Mouse (Mus musculus): ENCODE data around the gene Itpripl2.

The Itpripl2 gene

DNA sequence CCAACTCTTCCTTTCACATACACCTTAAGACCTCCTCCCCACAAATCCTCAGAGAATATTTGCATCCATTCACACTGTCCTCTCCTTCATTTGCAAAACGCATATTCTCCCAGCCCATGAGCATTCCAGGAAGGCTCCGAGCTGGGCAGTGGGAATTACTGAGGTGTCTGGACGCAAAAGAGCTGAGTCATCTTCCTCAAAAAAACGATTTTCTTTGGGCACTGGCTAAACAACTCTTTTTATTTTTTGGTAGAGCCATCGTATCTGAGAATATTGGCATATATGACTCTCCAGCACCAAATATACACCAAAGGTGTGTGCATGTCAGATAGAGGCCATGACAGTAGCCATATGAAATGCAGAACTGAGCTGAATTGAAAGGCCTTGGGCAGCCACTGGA is 4.9 kb downstream of the Itpripl2 start:
- DNase-seq, result no peak

DNA sequence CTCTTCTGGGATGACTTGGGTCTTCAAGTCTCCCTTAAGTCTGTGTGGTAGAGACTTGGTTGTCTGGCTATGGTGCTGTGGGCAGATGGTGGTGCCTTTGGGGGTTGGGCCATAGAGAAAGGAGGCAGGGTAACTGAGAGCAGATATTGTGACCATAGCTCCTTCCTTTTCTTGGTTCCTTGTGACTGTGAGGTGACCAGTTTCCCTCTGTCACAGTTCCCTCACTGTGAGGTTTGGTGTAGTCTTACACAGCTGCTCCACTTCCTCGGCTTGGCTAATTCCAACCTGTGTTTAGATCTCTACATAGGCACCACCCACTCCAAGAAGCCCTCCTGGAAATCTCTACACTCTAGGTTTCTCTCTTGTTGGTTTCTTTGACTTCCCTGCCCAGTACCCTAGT is 7.8 kb downstream of the Itpripl2 start:
- DNase-seq, result no peak

DNA sequence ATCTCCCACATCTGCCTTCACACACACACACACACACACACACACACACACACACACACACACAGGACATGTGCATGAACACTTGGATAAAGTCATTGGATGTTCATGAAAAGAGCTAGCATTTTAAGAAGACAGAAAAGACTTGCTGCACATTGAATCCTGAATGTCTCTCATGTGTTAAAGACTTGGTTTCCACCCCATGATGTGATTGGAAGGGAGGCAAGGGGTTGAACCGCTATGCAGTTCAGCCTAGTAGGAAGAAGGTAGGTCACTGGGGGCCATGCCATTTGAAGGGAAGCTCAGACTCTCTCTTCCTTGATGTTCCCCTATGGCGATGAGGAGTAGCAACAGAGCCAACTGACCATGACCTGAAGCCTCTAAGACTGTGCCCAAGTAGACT is 9.8 kb downstream of the Itpripl2 start:
- DNase-seq, result no peak

DNA sequence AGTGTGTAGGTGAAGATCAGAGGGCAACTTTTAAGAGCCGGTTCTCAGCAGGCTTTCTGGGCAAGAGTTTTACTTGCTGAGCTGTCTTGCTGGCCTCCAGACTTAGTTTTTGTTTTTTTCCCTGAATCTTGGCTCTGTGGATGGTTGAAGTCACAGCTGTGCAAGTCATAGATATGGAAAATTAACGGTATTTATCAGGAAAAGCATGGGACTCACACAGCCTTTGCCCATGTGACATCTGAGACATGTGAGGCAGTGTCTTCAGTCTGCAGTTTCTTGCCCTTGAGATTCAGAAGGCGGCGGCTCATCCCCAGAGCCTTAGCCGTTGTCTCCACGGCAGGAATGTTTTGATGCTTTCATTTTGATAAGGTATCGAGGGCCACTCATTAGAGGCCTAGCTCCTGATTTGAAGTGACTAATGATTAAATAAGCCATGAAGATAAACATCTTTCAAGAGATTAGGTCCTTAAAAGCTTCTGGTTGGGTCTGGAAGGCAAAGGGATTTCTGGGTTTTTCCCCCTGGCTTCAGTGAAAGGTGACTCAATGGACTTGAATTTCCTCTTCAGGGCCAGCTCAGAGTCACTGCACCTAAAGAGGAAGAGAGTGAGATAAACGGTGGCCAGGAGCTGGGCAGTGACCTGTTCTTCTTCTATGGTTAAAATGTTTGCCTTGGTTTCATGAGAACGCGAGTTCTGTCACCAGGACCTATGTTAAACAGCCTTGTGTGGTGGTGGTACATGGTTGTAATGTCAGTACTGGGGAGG is 10.5 kb downstream of the Itpripl2 start:
- DNase-seq, result no peak

DNA sequence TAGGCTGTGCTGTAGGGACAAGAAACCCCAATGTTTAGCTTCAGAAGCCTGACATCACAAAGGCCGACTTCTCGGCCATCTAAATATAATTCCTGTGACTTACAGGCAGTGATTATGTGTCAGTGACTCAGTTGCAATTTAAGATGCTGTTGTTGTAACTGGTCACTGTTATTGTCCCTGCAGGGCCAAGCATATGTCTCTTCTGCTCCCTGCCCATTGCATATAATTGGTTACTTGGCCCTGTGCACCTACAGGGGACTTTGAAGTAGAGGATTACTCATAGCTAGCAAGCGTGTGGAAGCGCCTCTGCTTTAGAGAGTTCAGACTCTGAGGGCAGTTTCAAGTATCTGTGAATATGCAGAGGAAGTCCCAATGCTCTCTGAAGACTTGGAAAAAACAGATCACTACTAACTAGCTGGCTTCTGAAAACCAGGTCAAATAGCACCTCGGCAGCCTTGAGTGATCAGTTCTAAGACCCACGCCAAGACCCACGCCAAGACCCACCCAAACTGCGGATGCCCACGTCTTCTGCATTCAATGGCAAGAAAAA is 11.5 kb downstream of the Itpripl2 start:
- DNase-seq, result no peak

DNA sequence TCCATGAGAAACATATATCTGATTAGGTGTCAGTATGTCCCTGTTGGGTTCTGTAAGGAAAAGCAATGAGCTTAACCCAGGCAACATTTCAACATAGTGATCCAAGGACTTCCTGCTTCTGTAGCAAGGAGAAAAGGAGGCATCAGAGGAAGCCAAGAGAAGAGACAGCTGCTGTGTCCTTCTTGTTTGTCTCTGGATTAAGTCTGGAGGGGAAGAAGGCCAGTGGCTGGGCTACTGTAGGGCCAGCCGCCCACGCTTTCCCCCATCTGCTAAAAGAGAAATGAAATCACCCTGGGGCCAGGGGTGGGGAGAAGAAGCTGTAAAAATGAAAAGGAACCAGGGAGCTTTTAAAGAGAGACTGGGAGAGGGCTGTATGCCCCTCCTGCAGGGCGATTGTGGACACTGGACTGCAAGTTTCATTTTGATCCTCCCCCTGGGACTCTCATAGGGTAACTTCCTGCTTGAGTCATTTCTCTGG is 12.9 kb downstream of the Itpripl2 start:
- DNase-seq, result no peak

DNA sequence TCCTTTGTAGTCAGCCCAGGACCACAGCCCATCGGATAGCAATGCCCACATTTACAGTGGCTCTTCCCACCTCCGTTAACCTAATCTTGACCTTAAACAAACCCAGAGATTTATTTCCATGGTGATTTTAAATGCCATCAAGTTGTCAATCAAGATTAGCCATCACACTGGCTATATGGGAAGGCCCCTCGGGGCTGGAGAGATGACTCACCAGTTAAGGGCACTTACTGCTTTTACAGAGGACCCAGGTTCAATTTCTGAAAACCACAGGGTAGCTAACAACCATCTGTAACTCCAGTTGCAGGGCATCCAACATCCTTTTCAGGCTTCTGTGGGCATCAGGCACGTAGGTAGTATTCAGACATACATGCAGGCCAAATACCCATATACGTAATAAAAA is 15.3 kb downstream of the Itpripl2 start:
- DNase-seq, result no peak

DNA sequence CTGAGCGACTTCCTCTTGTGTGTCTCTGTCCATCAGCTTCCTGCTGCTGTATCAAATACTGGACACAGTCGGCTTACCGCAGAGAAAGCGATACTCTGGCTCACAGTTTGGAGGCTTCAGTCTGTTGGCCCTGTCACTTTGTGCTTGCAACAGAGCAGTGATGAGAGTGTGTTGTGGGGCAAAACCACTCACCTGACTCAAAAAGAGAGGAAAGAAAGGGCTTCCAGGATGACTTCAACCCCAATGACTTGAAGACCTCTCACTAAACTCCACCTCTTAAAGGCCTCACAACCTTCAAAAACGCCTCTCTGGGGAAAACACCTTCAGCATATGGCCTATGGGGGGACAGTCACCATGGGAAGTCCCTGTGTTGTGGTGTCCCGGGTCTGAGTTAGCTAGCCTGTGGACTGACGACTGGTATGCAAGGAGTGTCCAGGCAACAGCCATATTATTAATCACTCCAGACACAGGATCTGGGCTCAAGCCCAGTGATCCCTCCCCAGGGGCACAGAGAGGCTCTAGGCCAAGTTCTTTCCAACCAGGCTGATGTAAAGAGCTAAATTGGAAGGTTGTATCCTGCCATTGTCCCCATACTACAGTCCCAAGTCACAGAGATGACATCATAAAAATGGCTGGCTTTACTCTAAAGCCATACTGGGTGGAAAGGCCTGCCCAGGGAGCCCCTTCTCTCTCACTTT is 16.6 kb downstream of the Itpripl2 start:
- DNase-seq, result no peak

DNA sequence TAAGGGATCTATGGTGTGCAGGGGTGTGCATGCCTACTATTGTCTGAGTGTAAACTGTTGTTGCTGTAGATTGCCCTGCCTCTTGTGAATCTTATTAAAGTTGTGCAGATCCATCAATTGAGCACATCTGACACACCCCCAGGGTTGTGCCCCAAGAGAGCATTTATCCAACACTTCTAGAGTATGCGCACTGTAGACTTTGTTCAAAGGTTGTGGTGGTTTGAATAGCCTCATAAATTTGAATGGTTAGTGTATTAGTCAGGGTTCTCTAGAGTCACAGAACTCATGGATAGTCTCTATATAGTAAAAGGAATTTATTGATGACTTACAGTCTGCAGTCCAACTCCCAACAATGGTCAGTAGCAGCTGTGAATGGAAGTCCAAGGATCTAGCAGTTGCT is 18.9 kb downstream of the Itpripl2 start:
- DNase-seq, result no peak

DNA sequence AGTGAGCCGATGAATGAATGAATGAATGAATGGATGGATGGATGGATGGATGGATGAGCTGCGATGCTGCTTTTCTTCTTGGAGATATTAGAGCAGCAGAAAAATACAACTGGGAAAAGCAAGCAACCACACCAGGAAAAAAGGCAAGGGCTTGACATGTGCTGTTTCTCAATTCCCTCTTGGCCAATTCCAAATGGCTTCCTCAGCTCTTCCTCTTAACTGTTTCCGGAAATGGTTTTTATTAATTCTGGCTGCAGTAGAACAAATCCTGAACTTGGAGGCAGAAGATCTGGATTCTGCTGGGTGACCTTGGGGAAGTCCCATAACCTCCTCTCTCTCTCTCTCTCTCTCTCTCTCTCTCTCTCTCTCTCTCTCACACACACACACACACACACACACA is 23.7 kb downstream of the Itpripl2 start:
- DNase-seq, result no peak

DNA sequence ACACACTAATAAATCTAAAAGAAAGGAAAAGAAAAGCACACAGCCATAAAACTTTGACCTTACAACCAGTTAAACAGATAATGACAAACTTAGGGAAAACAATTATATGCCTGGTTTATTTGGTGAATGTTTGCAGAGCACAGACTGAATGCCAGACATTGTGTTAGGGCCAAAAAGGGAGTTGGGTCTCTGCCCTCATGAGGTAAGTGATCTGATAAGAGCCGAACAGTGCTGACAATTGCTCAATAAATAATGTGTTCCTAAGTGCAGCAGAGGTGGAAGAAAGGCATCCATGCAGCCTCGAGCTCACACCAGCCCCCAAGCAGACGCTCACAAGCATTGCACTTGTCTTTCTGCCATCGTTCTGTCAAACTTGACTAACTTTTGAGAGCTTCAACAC is 27.3 kb downstream of the Itpripl2 start:
- DNase-seq, result no peak

DNA sequence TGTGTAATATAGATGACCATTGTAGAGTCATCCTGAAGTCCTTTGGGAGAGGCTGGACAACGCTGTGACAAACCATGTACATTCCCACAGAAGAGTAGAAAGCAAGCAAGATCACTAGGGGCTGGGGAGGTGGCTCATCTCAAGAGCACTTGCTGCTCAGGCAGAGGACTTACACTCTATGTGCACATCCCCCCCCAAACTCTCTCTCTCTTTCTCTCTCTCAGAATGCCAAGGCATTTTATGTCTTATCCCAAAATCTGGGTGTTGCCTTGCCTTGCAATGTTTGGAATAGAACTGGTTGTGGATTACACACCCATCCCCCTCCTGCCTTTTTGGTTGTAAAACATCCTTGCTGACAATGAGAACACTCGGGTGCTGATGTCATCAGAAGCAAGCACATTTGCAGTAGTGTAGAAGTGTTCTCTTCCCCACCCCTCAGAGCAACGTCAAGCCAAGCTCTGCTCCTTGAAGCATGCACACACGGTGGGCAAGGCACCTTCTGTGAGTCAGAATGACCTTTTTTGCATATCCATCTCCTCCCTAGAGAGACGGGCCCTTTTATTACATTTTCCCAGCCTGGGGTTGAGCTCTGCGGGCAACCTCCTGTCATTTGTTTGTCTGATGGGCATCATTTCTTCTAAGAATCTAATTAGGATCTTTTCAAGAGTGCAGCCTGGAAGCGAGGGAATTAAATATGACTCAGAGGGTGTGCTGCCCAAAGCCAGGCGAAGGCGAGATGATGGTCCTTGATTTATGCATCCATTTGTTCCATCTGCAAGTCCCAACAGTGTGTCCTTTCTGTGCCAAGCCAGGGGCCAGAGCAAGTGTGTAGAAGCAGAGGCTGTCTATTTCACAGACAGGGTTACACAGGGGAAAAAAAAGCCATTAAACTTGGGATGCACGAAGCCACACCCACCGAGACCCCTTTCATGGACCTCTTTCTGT is 28.7 kb downstream of the Itpripl2 start:
- no peak for DNase-seq

DNA sequence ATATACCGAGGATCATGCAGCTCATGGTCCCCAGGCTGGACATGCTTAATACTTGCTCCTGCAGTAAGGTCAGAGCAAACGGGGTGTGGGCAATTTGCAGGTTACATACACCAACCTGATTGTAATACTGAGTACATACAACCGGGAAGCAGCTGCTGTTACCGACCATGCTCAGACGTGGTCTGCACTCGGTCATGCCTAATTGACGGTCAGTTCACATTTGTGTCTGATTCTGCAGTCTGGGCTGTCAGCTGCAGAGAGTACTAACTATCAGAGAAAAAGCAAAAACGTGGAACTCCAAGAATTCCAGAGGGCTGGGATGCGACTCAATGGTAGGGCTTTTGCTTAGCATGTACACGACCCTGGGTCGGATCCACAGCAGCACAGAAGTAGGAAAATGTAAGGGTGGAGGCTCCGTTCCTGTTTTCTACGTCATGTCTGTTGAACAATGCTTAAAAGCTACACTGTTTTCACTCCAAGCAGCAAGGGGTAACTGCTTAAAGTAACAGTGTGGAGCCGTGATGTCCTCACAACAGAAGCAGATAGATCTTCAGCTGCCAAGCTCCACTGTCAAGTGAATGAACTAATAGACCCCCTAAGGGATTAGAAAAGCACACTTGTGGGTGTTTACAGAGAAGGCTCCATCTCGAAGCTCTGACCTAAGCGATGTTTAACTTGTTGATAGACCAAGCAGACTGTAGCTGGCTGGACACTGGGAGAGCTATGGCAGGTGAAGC is 30.2 kb downstream of the Itpripl2 start:
- DNase-seq, result no peak

DNA sequence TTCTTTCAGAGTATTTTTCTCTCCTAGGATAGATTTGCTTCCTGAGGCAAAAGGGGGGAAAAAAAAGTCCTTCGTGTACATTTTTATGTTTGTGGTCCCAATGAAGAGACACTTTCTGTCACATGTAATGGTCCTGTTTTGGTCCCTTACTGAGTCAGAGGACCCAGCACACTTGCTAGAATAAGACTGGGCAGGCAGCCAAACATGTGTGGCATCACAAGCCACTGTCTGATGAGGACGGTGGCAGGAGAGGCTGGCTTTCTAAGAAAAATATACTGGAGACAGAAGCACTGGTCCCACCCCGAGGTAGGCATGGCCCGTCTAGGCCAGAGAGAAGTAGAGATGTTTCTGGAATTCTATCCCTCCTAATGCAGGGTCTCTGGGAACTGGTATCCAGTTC is 38.1 kb downstream of the Itpripl2 start:
- DNase-seq, result no peak

DNA sequence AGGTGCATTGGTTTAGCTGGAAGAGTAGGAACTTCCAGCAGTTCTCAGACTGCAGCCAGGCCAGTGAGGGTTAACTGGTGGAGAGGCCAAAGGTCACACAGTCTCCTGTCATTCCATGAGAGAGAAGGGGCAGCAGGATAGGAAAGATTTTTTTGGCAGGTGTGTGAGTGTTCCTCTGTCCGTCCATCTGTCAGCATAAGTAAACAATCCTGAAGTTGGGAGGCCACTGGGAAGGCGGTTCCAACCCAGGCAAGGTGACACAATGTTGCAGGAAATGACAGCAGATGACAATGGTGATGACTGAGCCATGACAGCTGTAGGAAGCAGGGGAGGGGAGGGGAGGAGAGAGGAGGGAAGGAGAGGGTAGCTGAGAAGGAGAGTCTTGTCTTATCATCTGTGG is 38.8 kb downstream of the Itpripl2 start:
- no peak for DNase-seq

DNA sequence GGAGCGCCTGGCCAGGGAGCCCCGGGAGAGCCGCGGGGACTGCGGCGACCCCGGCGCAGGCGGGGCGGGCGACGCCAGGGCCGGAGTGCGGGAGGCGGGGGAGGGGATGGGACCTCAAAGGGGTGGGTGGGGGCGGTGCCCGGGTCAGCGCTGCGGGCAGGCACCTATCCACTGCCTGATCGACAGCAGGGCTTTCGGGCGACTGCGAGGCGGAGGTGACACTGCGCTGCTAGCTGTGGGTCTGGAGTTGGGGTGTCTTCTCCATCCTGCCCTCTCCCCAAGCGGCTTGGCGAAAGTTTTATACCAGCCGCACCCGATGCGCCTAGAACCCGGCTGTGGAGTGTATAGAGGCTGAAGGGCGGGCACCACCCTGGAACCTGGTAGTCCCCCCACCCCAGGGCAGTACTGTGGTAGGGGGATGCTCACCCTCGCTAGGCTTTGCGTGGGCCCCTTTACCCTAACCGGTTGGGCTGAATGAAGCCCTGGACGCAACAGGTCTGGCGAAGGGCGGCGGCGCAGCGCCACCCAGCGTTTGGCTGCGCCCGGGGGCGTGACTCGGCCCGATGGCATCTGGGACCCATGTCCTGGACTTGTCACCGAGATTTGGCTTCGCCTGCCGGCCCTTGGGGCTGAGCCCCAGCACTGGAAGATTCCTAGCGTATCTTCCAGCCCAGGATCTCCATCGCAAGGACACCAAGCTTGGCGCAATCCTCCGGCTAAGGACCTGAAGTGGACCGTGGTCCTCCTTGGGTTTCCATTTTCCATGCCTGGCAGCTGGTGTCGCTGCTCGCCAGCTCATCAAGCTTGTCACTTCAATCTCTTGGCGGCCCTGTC is 43.4 kb downstream of the Itpripl2 start, which contains the start of gene Syt17:
Syt17 (minus strand) TSS at position 89 of the 834 bp plus-strand sequence.
- peak; percentile 52 to 68 for DNase-seq

DNA sequence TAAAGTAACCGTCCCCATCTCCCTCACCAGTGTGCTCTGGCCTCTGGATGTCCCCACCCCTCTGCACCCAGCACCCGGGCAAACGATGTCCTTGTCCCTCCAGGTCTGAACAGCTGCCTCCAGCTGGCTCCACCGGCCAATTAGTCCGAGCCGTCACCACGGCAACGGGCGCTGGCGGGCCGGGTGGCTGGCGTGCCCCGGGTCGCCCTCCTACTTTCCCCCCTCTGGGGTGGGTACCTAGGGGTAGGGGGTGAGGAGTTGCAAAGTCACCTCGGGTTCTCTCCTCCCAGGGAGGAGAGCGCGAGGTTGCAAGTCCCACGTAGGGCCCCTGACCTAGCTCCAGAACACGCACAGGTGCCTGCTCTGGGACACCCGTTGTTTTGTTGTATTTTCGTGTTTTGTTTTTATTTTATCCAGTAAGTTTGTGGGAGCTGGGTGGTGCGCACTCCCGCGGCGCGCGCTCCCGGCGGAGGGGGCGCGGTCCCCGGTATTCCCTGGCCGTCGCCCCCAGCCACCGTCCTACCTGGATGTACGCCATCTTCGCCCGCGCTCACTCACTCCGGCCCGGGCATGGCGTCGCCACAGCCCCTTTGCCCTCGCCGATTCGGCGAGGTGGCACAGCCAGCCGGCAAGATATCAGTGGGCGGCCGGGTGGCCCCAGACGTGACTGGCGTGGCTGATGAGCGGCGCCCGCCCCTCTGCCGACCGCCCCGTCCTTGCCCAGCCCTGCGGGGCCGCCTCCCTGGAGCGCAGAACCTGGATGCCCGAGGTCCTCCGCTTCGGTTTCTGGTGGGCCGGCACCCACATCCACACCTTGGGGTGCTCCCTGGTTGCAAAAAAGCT is 44.3 kb downstream of the Itpripl2 start:
- DNase-seq, result peak; percentile 13 to 31

DNA sequence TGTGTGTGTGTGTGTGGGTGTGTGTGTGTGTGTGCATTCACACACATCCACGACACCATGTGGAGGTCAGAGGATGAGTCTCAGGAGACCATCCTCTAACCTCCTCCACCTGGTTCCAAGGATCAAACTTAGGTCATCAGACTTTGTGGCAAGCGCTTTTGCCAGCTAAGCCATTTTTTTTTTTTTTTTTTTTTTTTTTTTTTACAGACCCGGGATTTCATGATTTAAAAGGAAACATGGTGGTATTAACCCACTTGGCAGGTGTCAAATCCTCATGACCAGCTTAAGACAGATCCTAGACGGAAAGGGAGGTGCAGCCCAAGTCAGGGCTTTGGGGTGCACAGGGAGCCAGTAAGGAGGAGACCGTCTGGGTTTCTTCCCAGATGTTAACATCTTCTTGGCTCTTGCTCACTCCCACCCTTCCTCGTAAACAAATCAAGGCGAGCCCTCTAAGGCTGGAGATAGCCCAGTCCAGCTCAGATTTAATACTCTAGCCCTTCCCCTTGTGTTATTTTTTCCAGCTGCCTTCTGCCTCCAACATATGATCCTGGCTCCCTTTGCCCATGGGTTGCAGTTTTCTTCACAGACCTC is 47.8 kb downstream of the Itpripl2 start:
- no peak for DNase-seq

DNA sequence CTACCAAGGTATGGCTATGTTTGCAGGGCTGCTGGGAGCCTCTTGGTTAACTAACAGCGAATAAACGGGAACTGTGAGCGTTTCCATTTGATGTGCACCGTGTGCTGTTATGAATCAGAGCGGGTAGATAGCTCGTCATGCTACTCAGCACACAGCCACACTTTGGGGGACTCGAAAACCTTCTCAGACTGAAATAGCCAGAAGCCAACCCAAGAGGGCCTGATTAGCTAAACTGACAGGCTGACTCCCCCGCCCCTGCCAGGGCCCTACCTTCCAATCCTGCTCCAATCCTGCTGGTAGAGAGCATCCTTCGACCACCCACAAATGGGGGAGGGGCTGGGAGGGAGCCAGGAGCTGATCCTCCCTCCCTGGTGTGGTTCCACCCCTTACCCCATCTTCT is 48.4 kb downstream of the Itpripl2 start:
- no peak for DNase-seq

DNA sequence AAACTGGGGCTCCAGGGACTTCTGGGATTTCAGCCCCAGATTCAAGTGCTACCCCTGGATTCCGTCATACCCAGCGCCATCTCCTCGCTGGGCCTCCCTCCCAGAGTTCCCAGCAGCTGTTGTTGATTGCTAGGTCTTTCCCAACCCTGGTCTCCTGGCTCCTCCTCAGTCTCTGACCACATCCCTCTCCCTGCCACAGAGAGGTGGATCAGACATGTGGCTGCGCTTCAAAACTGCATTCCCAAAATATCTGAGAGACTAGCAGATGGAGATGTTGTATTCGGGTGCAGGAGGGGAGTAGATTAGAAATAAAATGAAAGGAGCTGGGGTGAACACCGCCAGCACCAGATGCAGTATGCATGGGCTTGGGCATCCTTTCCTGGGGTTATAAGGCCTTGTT is 50.2 kb downstream of the Itpripl2 start:
- no peak for DNase-seq

Measured in cerebellum, postnatal 25 days (tissue).